Mouse (Mus musculus) liver, embryonic 13.5 days (tissue): ENCODE measurements at regions not wholly inside any gene's neighbourhood (a gene's known extent, or its start where the extent isn't known, plus 50 kb on each side); places are given as distances from the start of the nearest gene placed in this dataset.
A peak's percentile ranks its signal among the peaks of the same experiment; 100 is the strongest.

Experiments
- ATAC-seq: fragments of 200-750 bp; cut with Nextera tagmentation; 2 replicates; pipeline ENCODE4 v1.8.0; 2017; ENCODE audit warnings: low read depth, mild to moderate bottlenecking, moderate number of reproducible peaks, moderate library complexity
- DNase-seq: peaks from one replicate; pipeline ENCODE4 v3.0.0; 2022
- H3K27ac ChIP-seq: fragments of 300-500 bp; sonication (generic); 2 replicates; pipeline ENCODE4 v1.5.1; 2015; ENCODE audit warnings: moderate library complexity, mild to moderate bottlenecking, inconsistent platforms
- H3K27me3 ChIP-seq: fragments of 300-500 bp; sonication (generic); 2 replicates; pipeline ENCODE4 v1.6.1; 2015; ENCODE audit warnings: mild to moderate bottlenecking, inconsistent platforms
- H3K36me3 ChIP-seq: fragments of 300-500 bp; sonication (generic); 2 replicates; pipeline ENCODE4 v1.6.1; 2015; ENCODE audit warnings: mild to moderate bottlenecking, inconsistent platforms
- H3K4me1 ChIP-seq: fragments of 300-500 bp; sonication (generic); replicated peaks from 2 replicates; pipeline ENCODE4 v1.6.1; 2015; ENCODE audit warnings: inconsistent platforms
- H3K4me2 ChIP-seq: fragments of 300-500 bp; sonication (generic); 2 replicates; pipeline ENCODE4 v1.6.1; 2015; ENCODE audit warnings: inconsistent platforms, mild to moderate bottlenecking, moderate library complexity
- H3K4me3 ChIP-seq: fragments of 300-500 bp; sonication (generic); replicated peaks from 2 replicates; pipeline ENCODE4 v1.5.1; 2015; ENCODE audit warnings: mild to moderate bottlenecking, inconsistent platforms
- H3K9ac ChIP-seq: fragments of 300-500 bp; sonication (generic); 2 replicates; pipeline ENCODE4 v1.6.1; 2015; ENCODE audit warnings: mild to moderate bottlenecking, inconsistent platforms
- H3K9me3 ChIP-seq: fragments of 300-500 bp; sonication (generic); replicated peaks from 2 replicates; pipeline ENCODE4 v1.6.1; 2016; ENCODE audit warnings: inconsistent platforms
- WGBS: fragments of 180-500 bp; shearing (Covaris S2); methylation state at CpG from one replicate; pipeline ENCODE4 v1.1.7; 2015; ENCODE audit not compliant: insufficient replicate concordance; 5-methylcytosine and 5-hydroxymethylcytosine counted together

- Histone ChIP-seq H3K9me3 (no peaks in the 10 kb centered on the region), H3K27ac (no peak overlapping the region), H3K36me3 (no peaks in the 10 kb centered on the region), H3K4me2 (peak overlapping the region; percentile 61), H3K4me3 (peak overlapping the region; percentile 39), H3K9ac (peak overlapping the region; percentile 39), H3K4me1 (peaks cover 41% of the 10 kb centered on the region), H3K27me3 (no peaks in the 10 kb centered on the region)
- DNase-seq (no peak), ATAC-seq (0 out of 2 replicates have a peak, but pooled peaks have one; percentile 36)
- WGBS = 2% methylated on average over 13 of the region's 13 CpGs
Measured at GRCm38 (mm10) chr19:32956916-32957558, 199.7 kb downstream of the Pten start.

GRCm38 (mm10) chr19:32958276-32958675, 201.0 kb downstream of the Pten start:
- ATAC-seq = no peak
- Histone ChIP-seq H3K9me3 (no peaks in the 10 kb centered on the region), H3K4me3 (no peak overlapping the region), H3K4me1 (peaks cover 39% of the 10 kb centered on the region), H3K27me3 (no peaks in the 10 kb centered on the region), H3K9ac (no peak overlapping the region), H3K27ac (no peak overlapping the region), H3K36me3 (no peaks in the 10 kb centered on the region), H3K4me2 (no peak overlapping the region)
- DNase-seq = no peak
- WGBS = 70% methylated on average over 4 of the region's 4 CpGs

- H3K36me3 ChIP-seq = no peaks in the 10 kb centered on the region
- no peak for DNase-seq
- peaks cover 39% of the 10 kb centered on the region for H3K4me1 ChIP-seq
- no peak overlapping the region for H3K4me2 ChIP-seq
- no peak for ATAC-seq
- H3K27ac ChIP-seq = no peak overlapping the region
- H3K27me3 ChIP-seq = no peaks in the 10 kb centered on the region
- H3K9ac ChIP-seq = no peak overlapping the region
- H3K9me3 ChIP-seq = no peaks in the 10 kb centered on the region
- H3K4me3 ChIP-seq = no peak overlapping the region
- WGBS = 63% methylated on average over 4 of the region's 4 CpGs
Measured at GRCm38 (mm10) chr19:32958791-32959190, 201.5 kb downstream of the Pten start.

- Histone ChIP-seq H3K27ac (no peak overlapping the region), H3K27me3 (no peaks in the 10 kb centered on the region), H3K4me3 (no peak overlapping the region), H3K36me3 (no peaks in the 10 kb centered on the region), H3K9ac (no peak overlapping the region), H3K9me3 (no peaks in the 10 kb centered on the region), H3K4me1 (peaks cover 39% of the 10 kb centered on the region), H3K4me2 (peak overlapping the region; percentile 28; the same call in 1 of the 2 replicates)
- DNase-seq (no peak), ATAC-seq (peak; percentile 63)
- WGBS = 43% methylated on average over 5 of the region's 5 CpGs
Measured at GRCm38 (mm10) chr19:32959844-32960195, 202.5 kb downstream of the Pten start.

- no peak overlapping the region for H3K9ac ChIP-seq
Measured at GRCm38 (mm10) chr19:32960196-32960947, 203.1 kb downstream of the Pten start.

GRCm38 (mm10) chr19:32961525-32961924, 204.2 kb downstream of the Pten start:
- peaks cover 27% of the 10 kb centered on the region for H3K4me1 ChIP-seq
- no peaks in the 10 kb centered on the region for H3K9me3 ChIP-seq
- H3K36me3 ChIP-seq = no peaks in the 10 kb centered on the region
- no peaks in the 10 kb centered on the region for H3K27me3 ChIP-seq
- no peak overlapping the region for H3K4me3 ChIP-seq
- H3K4me2 ChIP-seq = no peak overlapping the region
- H3K9ac ChIP-seq = no peak overlapping the region
- DNase-seq (no peak), ATAC-seq (peak; percentile 64)
- H3K27ac ChIP-seq = no peak overlapping the region
- 13% methylated on average over 5 of the region's 5 CpGs for WGBS

More at GRCm38 (mm10) chr19:32960196-32960947, 203.1 kb downstream of the Pten start:
- DNase-seq = no peak
- WGBS = 31% methylated on average over 9 of the region's 9 CpGs
- peaks cover 35% of the 10 kb centered on the region for H3K4me1 ChIP-seq
- H3K27me3 ChIP-seq = no peaks in the 10 kb centered on the region
- no peaks in the 10 kb centered on the region for H3K9me3 ChIP-seq
- peak overlapping the region; percentile 34; the same call in 1 of the 2 replicates for H3K27ac ChIP-seq
- H3K4me3 ChIP-seq = peak overlapping the region; percentile 14; the same call in 1 of the 2 replicates
- peak; percentile 52; the same call in 1 of the 2 replicates for ATAC-seq
- no peaks in the 10 kb centered on the region for H3K36me3 ChIP-seq
- peak overlapping the region; percentile 28 for H3K4me2 ChIP-seq

GRCm38 (mm10) chr19:32963983-32964382, 206.7 kb downstream of the Pten start:
- 10% methylated on average over 1 of the region's 1 CpGs for WGBS
- Histone ChIP-seq H3K9me3 (no peaks in the 10 kb centered on the region), H3K4me3 (no peak overlapping the region), H3K4me1 (peaks cover 18% of the 10 kb centered on the region), H3K9ac (no peak overlapping the region), H3K27me3 (no peaks in the 10 kb centered on the region), H3K36me3 (no peaks in the 10 kb centered on the region), H3K4me2 (no peak overlapping the region), H3K27ac (no peak overlapping the region)
- ATAC-seq (no peak), DNase-seq (no peak)

DNA sequence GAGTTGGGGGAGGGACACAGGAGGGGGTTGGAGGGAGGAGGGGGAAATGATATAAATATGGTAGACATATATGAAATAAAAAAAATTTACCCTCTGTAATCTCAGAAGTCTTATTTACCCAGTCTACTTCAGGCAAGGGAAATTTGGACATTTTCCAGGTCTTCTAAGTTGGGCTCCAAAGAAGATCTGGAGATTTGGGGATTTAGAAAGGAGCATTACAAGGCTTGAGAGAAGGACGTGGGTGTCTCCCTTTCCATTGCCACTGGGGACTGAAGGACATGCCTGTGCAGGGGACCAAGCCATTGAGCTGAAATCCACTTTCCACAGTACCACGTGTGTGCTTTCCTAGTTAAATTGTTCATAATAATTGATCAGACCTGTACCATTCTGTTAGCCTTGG, 208.2 kb downstream of the Pten start:
- H3K36me3 ChIP-seq = no peaks in the 10 kb centered on the region
- H3K9me3 ChIP-seq = no peaks in the 10 kb centered on the region
- H3K27me3 ChIP-seq = no peaks in the 10 kb centered on the region
- no peak overlapping the region for H3K27ac ChIP-seq
- no peak overlapping the region for H3K4me2 ChIP-seq
- peaks cover 8% of the 10 kb centered on the region; the same call in 1 of the 2 replicates for H3K4me1 ChIP-seq
- no peak for ATAC-seq
- H3K4me3 ChIP-seq = no peak overlapping the region
- no peak for DNase-seq
- H3K9ac ChIP-seq = no peak overlapping the region
- 45% methylated on average over 2 of the region's 2 CpGs for WGBS

GRCm38 (mm10) chr19:32969213-32969776, 212.0 kb downstream of the Pten start:
- DNase-seq = no peak
- H3K27ac ChIP-seq = no peak overlapping the region
- H3K27me3 ChIP-seq = no peaks in the 10 kb centered on the region
- H3K36me3 ChIP-seq = no peaks in the 10 kb centered on the region
- no peak overlapping the region for H3K4me2 ChIP-seq
- ATAC-seq = no peak
- no peak overlapping the region for H3K9ac ChIP-seq
- no peaks in the 10 kb centered on the region for H3K9me3 ChIP-seq
- WGBS = 69% methylated on average over 7 of the region's 7 CpGs
- H3K4me3 ChIP-seq = no peak overlapping the region
- H3K4me1 ChIP-seq = no peaks in the 10 kb centered on the region

- DNase-seq (no peak), ATAC-seq (no peak)
- Histone ChIP-seq H3K27ac (no peak overlapping the region), H3K4me1 (no peaks in the 10 kb centered on the region), H3K9me3 (no peaks in the 10 kb centered on the region), H3K4me2 (no peak overlapping the region), H3K36me3 (no peaks in the 10 kb centered on the region), H3K4me3 (no peak overlapping the region), H3K9ac (no peak overlapping the region), H3K27me3 (no peaks in the 10 kb centered on the region)
- WGBS = 42% methylated on average over 6 of the region's 6 CpGs
Measured at GRCm38 (mm10) chr19:32972116-32972515, 214.8 kb downstream of the Pten start.

- no peak overlapping the region for H3K9ac ChIP-seq
- DNase-seq (no peak), ATAC-seq (no peak)
- no peaks in the 10 kb centered on the region for H3K4me1 ChIP-seq
- H3K4me3 ChIP-seq = no peak overlapping the region
- no peaks in the 10 kb centered on the region for H3K36me3 ChIP-seq
- no peaks in the 10 kb centered on the region for H3K9me3 ChIP-seq
- H3K4me2 ChIP-seq = no peak overlapping the region
- no peak overlapping the region for H3K27ac ChIP-seq
- no peaks in the 10 kb centered on the region for H3K27me3 ChIP-seq
- WGBS = 49% methylated on average over 3 of the region's 3 CpGs
Measured at GRCm38 (mm10) chr19:32973130-32973529, 215.8 kb downstream of the Pten start.
